Mouse (Mus musculus) liver, embryonic 14.5 days (tissue): Measurements from ENCODE around the gene Olfr826. TPM values are rescaled to one million over a fixed set of nuclear protein-coding genes. Genes with fewer than 3 reads are reported as not detected.

Source experiments
- ATAC-seq: fragments of 200-750 bp; cut with Nextera tagmentation; 2 replicates; pipeline ENCODE4 v1.8.0; 2017; ENCODE audit warnings: moderate number of reproducible peaks, mild to moderate bottlenecking, moderate library complexity; ENCODE audit not compliant: insufficient read depth
- DNase-seq, 3 experiments: peaks; one replicate each; pipeline ENCODE4 v3.0.0-alpha.2; 2012 to 2013; ENCODE audit warnings: low read depth in 3 of 3, low spot score in 3 of 3
- H3K27ac ChIP-seq: fragments of 300-500 bp; sonication (generic); 2 replicates; pipeline ENCODE4 v1.5.1; 2014; ENCODE audit warnings: moderate library complexity, mild to moderate bottlenecking, control low read depth, inconsistent platforms
- H3K27me3 ChIP-seq: fragments of 300-500 bp; sonication (generic); 2 replicates; pipeline ENCODE4 v1.6.1; 2014; ENCODE audit warnings: mild to moderate bottlenecking, low read length, moderate library complexity; ENCODE audit not compliant: control insufficient read depth, insufficient read depth
- H3K36me3 ChIP-seq: fragments of 300-500 bp; sonication (generic); replicated peaks from 2 replicates; pipeline ENCODE4 v1.6.1; 2014; ENCODE audit warnings: low read depth; ENCODE audit not compliant: control insufficient read depth, insufficient read depth
- H3K4me1 ChIP-seq, 2 experiments: fragments of 200-500 bp in 1 of 2; fragments of 300-500 bp in 1 of 2; sonication (generic) in 1 of 2; replicated peaks; 2 replicates each; pipeline ENCODE4 v1.6.1; 2012 to 2014; ENCODE audit warnings: antibody characterized with exemption in 1 of 2, inconsistent platforms in 1 of 2, low read length in 1 of 2; ENCODE audit not compliant: control insufficient read depth in 2 of 2, insufficient read depth in 2 of 2
- H3K4me2 ChIP-seq: fragments of 300-500 bp; sonication (generic); 2 replicates; pipeline ENCODE4 v1.6.1; 2014; ENCODE audit warnings: low read depth, mild to moderate bottlenecking, control low read depth, moderate library complexity
- H3K4me3 ChIP-seq, 2 experiments: fragments of 200-500 bp in 1 of 2; fragments of 300-500 bp in 1 of 2; sonication (generic) in 1 of 2; 2 replicates each; pipeline ENCODE4 v1.5.1; 2012 to 2014; ENCODE audit warnings: low read depth in 2 of 2, low read length in 2 of 2, mild to moderate bottlenecking in 2 of 2, control low read depth in 1 of 2, inconsistent platforms in 1 of 2, moderate library complexity in 1 of 2; ENCODE audit not compliant: insufficient read depth in 1 of 2
- H3K9ac ChIP-seq: fragments of 300-500 bp; sonication (generic); replicated peaks from 2 replicates; pipeline ENCODE4 v1.6.1; 2014; ENCODE audit warnings: mild to moderate bottlenecking, control low read depth, moderate library complexity
- H3K9me3 ChIP-seq: fragments of 300-500 bp; sonication (generic); 2 replicates; pipeline ENCODE4 v1.6.1; 2016; ENCODE audit warnings: low read length, mixed read lengths; ENCODE audit not compliant: control insufficient read depth
- CTCF ChIP-seq: IDR thresholded peaks from 2 replicates; pipeline ENCODE4 v1.5.1; 2016; ENCODE audit warnings: antibody characterized with exemption, low read depth, control low read depth
- EP300 ChIP-seq: IDR thresholded peaks from 2 replicates; pipeline ENCODE4 v1.6.1; 2016; ENCODE audit warnings: antibody characterized with exemption, low read depth
- WGBS: fragments of 180-500 bp; shearing (Covaris S2); extraction: QIAGEN DNeasy Blood & Tissue Kit; methylation state at CpG from one replicate; pipeline ENCODE4 v1.1.7; 2014; ENCODE audit not compliant: insufficient replicate concordance; 5-methylcytosine and 5-hydroxymethylcytosine counted together
- polyA plus RNA-seq, 2 experiments: library from polyadenylated mRNA; depleted of rRNA in 1 of 2; stranded (reverse) in 1 of 2; unstranded in 1 of 2; fragments of >200 nt; fragmentation: Nextera tagmentation in 1 of 2; extraction: Ambion mirVana in 1 of 2; gene quantifications; 2 replicates each; pipeline versions ENCODE4 v1.2.1 to v1.2.3; 2012 to 2014

Gene Olfr826
- polyA plus RNA-seq (2012; rRNA removed) (not detected in 2 replicates), polyA plus RNA-seq (2014; fragmentation: Nextera tagmentation; extraction: Ambion mirVana) (not detected in 2 replicates)

DNA sequence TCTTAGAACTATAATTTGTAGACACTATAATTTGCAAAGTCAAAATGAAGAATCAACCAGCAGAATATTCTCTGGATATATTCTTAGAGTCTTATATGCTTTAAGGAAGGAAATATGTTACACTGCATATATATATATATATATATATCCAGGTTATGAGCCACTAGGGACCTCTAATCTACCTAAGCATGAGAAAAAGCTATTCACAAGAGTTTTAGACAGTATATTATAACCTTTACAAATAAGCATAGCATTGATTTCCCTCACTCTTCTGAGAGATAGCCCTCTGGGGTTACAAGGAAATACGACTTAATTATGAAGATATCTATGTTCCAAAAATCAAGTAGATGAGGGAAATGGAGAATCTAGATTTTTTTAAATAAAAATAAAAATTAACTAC, at the start of gene Olfr826:
Olfr826 (minus strand) TSS at position 101 of the 400 bp plus-strand sequence.
- ATAC-seq, result no peak
- Histone ChIP-seq H3K9me3 (no peaks in the 10 kb centered on the region), H3K27me3 (no peaks in the 10 kb centered on the region), H3K36me3 (no peaks in the 10 kb centered on the region), H3K4me2 (no peak within 1 kb of the TSS), H3K9ac (no peak within 1 kb of the TSS), H3K27ac (no peak within 1 kb of the TSS), H3K4me1 (no peaks in the 10 kb centered on the region), H3K4me3 (no peak within 1 kb of the TSS)
- TF ChIP-seq EP300 (no peak), CTCF (no peak)
- no peak for DNase-seq
- WGBS, result 37% methylated on average over 1 of the region's 1 CpGs

DNA sequence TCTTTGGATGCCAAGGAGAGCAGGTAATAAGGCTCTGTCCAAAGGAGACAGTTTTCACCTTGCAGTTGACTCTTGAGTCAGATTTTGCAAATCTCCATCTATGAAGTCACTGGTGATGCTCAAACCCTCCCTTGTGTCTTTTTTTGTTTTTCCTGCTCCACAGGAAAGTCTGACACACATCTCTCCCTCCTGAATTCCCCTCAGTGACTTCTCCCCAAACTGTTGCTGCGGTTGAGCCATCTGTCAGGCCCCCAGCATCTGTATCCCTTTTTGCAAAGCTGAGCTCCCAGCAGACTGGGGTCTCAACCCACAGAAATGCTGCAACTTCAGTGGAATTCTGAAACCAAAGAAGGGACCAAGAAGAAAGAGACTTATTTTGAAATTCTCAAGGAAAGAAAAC, 48.1 kb upstream of the Olfr826 start:
- Histone ChIP-seq H3K9me3 (no peaks in the 10 kb centered on the region), H3K36me3 (no peaks in the 10 kb centered on the region), H3K27ac (no peak overlapping the region), H3K4me2 (no peak overlapping the region), H3K9ac (no peak overlapping the region), H3K27me3 (no peaks in the 10 kb centered on the region), H3K4me3 (no peak overlapping the region), H3K4me1 (no peaks in the 10 kb centered on the region)
- no peak for TF ChIP-seq EP300
- no peak for TF ChIP-seq CTCF
- ATAC-seq (no peak), DNase-seq (no peak)
- WGBS, result 83% methylated on average over 1 of the region's 1 CpGs

DNA sequence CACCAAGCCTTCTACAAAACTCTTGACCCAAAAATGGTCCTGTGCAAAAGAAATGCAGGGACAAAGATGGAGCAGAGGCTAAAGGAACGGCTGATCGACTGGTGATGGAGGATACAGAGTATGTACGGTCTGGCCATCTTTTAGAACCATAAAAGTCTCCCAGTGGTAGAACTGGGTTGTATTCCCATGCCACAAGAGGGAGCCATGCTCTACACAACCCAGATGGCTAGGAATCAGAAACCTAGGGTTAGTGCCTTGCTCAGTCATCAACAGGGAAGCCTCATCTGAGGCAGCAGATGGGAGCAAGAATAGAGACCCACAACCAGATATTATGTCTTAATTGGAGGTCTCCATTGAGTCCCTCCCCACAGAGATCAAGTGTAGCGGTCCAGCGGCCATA, 45.6 kb upstream of the Olfr826 start:
- H3K4me1 ChIP-seq, result no peaks in the 10 kb centered on the region
- no peak for DNase-seq
- TF ChIP-seq CTCF, result 0 out of 2 replicates have a peak, but pooled peaks have one; percentile 12
- TF ChIP-seq EP300, result no peak
- no peak overlapping the region for H3K4me3 ChIP-seq
- WGBS, result 66% methylated on average over 5 of the region's 5 CpGs
- ATAC-seq, result no peak
- H3K9me3 ChIP-seq, result no peaks in the 10 kb centered on the region
- no peak overlapping the region for H3K27ac ChIP-seq
- H3K4me2 ChIP-seq, result no peak overlapping the region
- no peaks in the 10 kb centered on the region for H3K27me3 ChIP-seq
- no peaks in the 10 kb centered on the region for H3K36me3 ChIP-seq
- no peak overlapping the region for H3K9ac ChIP-seq

DNA sequence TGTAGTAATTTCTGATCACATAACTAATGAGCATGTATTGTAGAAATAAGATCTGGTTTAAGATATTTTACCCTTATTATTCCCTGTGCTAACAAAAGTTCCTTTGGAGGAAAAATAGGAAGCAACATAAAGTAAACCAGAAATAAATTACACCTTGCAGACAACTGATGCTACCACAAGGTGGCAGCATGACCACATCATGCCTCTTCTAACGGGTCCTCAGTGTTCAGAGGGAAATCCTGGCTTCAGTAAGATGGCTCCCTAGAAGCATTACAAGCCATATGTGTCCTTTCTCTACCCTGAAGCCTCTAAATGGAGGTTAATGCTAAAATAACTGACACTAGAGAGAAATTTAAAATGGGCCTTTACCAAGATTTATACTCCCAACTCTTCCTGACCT, 44.3 kb upstream of the Olfr826 start:
- Histone ChIP-seq H3K27me3 (no peaks in the 10 kb centered on the region), H3K4me2 (no peak overlapping the region), H3K36me3 (no peaks in the 10 kb centered on the region), H3K27ac (no peak overlapping the region), H3K4me3 (no peak overlapping the region), H3K4me1 (no peaks in the 10 kb centered on the region), H3K9ac (no peak overlapping the region), H3K9me3 (no peaks in the 10 kb centered on the region)
- DNase-seq (peak; percentile 3 to 6 (median 3)), ATAC-seq (no peak)
- TF ChIP-seq CTCF, result peak; percentile 70
- no peak for TF ChIP-seq EP300
- 0% methylated on average over 1 of the region's 1 CpGs for WGBS

DNA sequence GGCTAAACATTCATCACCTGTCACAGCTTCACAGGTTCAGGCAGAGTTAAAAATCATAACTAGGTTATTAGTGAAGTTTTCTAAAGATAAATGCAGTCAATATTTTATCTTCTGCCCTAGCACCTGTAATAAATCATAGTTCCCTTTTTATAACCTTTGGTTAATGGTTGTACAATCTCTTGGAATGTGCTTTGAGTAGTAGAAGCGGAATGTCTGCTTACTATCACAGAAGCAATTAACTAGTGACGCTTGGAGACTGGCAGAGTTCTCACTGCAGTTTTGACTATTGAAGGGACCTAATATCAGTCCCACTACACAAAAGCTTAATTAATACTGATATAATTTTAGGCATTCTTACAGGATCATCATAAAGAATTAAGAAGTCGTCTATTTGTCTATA, 41.0 kb upstream of the Olfr826 start:
- ATAC-seq, result no peak
- WGBS, result 50% methylated on average over 3 of the region's 3 CpGs
- Histone ChIP-seq H3K9ac (no peak overlapping the region), H3K9me3 (no peaks in the 10 kb centered on the region), H3K27ac (no peak overlapping the region), H3K36me3 (no peaks in the 10 kb centered on the region), H3K4me3 (no peak overlapping the region), H3K4me1 (no peaks in the 10 kb centered on the region), H3K4me2 (no peak overlapping the region), H3K27me3 (no peaks in the 10 kb centered on the region)
- TF ChIP-seq CTCF, result no peak
- no peak for TF ChIP-seq EP300
- DNase-seq, result no peak
